Mouse (Mus musculus): ENCODE measurements around the gene Olfr103.

Olfr103 gene

GRCm38 (mm10) chr17:37339598-37339997, at the start of gene Olfr103:
Gene Olfr103 (minus strand): TSS chr17:37339698.
- DNase-seq (ENCODE audit: low spot score in 2 of 2), result no peak

- no peak for DNase-seq (ENCODE audit: low spot score in 2 of 2)
These were observed 39.2 kb upstream of the Olfr103 start, which contains the start of gene Olfr105-ps for GRCm38 (mm10) chr17:37378733-37379132. Gene Olfr105-ps (plus strand): TSS chr17:37379033.

- DNase-seq (ENCODE audit: low spot score in 2 of 2), result no peak
These were observed 19.8 kb upstream of the Olfr103 start, which contains the start of gene Olfr104-ps for GRCm38 (mm10) chr17:37359282-37359681. Gene Olfr104-ps (plus strand): TSS chr17:37359582.

- no peak for DNase-seq (ENCODE audit: low spot score in 2 of 2)
These were observed 22.5 kb downstream of the Olfr103 start, which contains the start of gene Olfr102 for GRCm38 (mm10) chr17:37316954-37317353. Gene Olfr102 (minus strand): TSS chr17:37317054.

- no peak for DNase-seq (ENCODE audit: low spot score in 2 of 2)
These were observed 29.3 kb downstream of the Olfr103 start for GRCm38 (mm10) chr17:37310146-37310699.

- no peak for DNase-seq (ENCODE audit: low spot score in 2 of 2)
These were observed 31.0 kb downstream of the Olfr103 start for GRCm38 (mm10) chr17:37308483-37308882.

GRCm38 (mm10) chr17:37304213-37304612, 35.3 kb downstream of the Olfr103 start, which contains the start of gene Olfr101:
Gene Olfr101 (minus strand): TSS chr17:37304313.
- no peak for DNase-seq (ENCODE audit: low spot score in 2 of 2)
